Mouse (Mus musculus) liver, embryonic 12.5 days (tissue): ENCODE data around the gene Vamp1. TPM values are rescaled to one million over a fixed set of nuclear protein-coding genes. Genes with fewer than 3 reads are reported as not detected.
"Not testable (repeated sequence)": the region's sequence is repeated elsewhere in the genome, so short reads cannot be mapped to it uniquely, and the experiment has no call there.

Source experiments
- ATAC-seq: fragments of 200-750 bp; cut with Nextera tagmentation; 2 replicates; pipeline ENCODE4 v1.8.0; 2017; ENCODE audit warnings: moderate number of reproducible peaks, mild to moderate bottlenecking, moderate library complexity
- H3K27ac ChIP-seq: fragments of 300-500 bp; sonication (generic); 2 replicates; pipeline ENCODE4 v1.5.1; 2016; ENCODE audit warnings: mild to moderate bottlenecking
- H3K27me3 ChIP-seq: fragments of 300-500 bp; sonication (generic); replicated peaks from 2 replicates; pipeline ENCODE4 v1.6.1; 2016; ENCODE audit warnings: mild to moderate bottlenecking, moderate library complexity
- H3K36me3 ChIP-seq: fragments of 300-500 bp; sonication (generic); 2 replicates; pipeline ENCODE4 v1.6.1; 2016; ENCODE audit warnings: mild to moderate bottlenecking, moderate library complexity
- H3K4me1 ChIP-seq: fragments of 300-500 bp; sonication (generic); 2 replicates; pipeline ENCODE4 v1.6.1; 2016
- H3K4me2 ChIP-seq: fragments of 300-500 bp; sonication (generic); 2 replicates; pipeline ENCODE4 v1.6.1; 2016; ENCODE audit warnings: mild to moderate bottlenecking, moderate library complexity
- H3K4me3 ChIP-seq: fragments of 300-500 bp; sonication (generic); 2 replicates; pipeline ENCODE4 v1.5.1; 2016; ENCODE audit warnings: mild to moderate bottlenecking, moderate library complexity
- H3K9ac ChIP-seq: fragments of 300-500 bp; sonication (generic); 2 replicates; pipeline ENCODE4 v1.6.1; 2016; ENCODE audit warnings: mild to moderate bottlenecking, moderate library complexity
- H3K9me3 ChIP-seq: fragments of 300-500 bp; sonication (generic); replicated peaks from 2 replicates; pipeline ENCODE4 v1.6.1; 2016; ENCODE audit warnings: mild to moderate bottlenecking, moderate library complexity
- WGBS: fragments of 180-500 bp; shearing (Covaris S2); methylation state at CpG from one replicate; pipeline ENCODE4 v1.1.7; 2016; ENCODE audit not compliant: insufficient replicate concordance; 5-methylcytosine and 5-hydroxymethylcytosine counted together
- polyA plus RNA-seq: library from polyadenylated mRNA; unstranded; fragments of >200 nt; fragmentation: Nextera tagmentation; extraction: Ambion mirVana; gene quantifications from 2 replicates; pipeline ENCODE4 v1.2.1, GENCODE M21; 2016

Vamp1 gene
- polyA plus RNA-seq, 1 experiment from 2014 or later: 2.3 TPM

GRCm38 (mm10) chr6:125253863-125254715 is 38.7 kb downstream of the Vamp1 start:
- Histone ChIP-seq H3K4me3 (no peak overlapping the region), H3K4me2 (no peak overlapping the region), H3K27ac (no peak overlapping the region), H3K27me3 (no peaks in the 10 kb centered on the region), H3K4me1 (no peaks in the 10 kb centered on the region; the same call in 1 of the 2 replicates), H3K9ac (no peak overlapping the region), H3K9me3 (no peaks in the 10 kb centered on the region), H3K36me3 (no peaks in the 10 kb centered on the region)
- ATAC-seq: no peak
- WGBS: 35% methylated on average over 14 of the region's 14 CpGs

DNA sequence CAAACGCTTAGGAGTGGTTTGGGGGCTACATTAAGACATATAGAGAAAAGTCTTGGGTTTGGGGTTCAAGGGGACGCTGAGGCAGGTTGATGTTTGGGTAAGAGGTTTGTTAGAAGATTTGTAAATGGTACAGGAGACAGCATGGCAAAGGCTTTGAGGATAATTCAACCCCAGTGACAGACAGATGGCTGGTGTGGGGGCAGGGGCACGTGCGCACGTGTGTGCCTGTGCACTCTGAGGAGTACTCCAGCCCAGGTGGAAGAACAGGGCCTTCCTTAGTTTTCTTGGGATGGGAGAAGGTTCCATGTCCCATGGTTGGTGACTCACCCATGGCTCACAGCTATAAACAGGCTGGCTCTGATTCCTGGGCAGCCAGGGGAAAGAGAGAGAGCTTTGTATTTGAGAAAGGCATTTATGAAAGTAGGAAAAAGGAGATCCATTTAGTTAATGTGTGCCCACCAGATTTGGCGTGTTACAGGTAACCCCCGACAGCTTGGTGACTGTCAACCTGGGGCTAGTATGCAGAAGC is 40.2 kb downstream of the Vamp1 start:
- Histone ChIP-seq H3K9me3 (no peaks in the 10 kb centered on the region), H3K27me3 (no peaks in the 10 kb centered on the region), H3K9ac (no peak overlapping the region)

DNA sequence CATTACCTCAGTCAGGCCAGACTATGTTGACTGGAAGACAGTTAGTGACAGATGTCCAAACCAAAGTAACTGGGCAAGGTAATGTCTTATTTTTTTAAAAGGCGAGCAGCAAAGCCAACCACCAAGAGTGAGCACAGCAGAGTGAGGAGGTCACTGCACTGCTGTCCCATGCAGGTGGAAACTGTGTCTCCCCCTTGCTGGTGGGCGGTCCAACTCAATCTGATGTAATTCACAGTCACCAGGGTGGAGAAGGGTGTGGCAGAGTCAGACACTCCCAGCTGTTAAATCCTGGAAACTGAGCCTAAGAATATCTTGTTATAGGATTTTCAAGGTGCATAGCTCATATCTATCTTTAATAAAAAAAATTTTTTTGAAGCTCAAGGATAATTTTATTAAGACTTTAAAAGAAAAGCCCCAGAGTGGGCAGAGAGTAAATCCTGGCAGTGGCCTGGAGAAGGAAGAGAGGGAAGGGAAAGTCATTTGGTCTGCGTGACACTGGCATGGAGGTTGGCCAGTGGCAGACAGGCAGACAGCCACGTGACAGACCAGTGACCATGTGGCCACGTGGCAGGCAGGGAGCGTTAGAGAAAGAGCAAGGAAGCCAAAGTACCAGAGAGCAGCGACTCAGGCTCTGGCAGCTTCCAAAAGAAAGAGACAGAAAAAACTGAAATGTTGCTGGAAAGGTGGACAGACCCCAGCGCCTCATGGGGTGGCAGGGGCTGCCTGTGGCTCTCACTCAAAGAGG is 41.0 kb downstream of the Vamp1 start:
- Histone ChIP-seq H3K9ac (no peak overlapping the region), H3K27me3 (no peaks in the 10 kb centered on the region), H3K4me3 (no peak overlapping the region), H3K9me3 (no peaks in the 10 kb centered on the region), H3K27ac (no peak overlapping the region), H3K36me3 (no peaks in the 10 kb centered on the region), H3K4me2 (no peak overlapping the region), H3K4me1 (no peaks in the 10 kb centered on the region; the same call in 1 of the 2 replicates)
- 64% methylated on average over 8 of the region's 8 CpGs for WGBS
- ATAC-seq: no peak

More for the DNA sequence above, 40.2 kb downstream of the Vamp1 start:
- Histone ChIP-seq H3K27ac (no peak overlapping the region), H3K4me2 (no peak overlapping the region), H3K4me3 (no peak overlapping the region), H3K36me3 (no peaks in the 10 kb centered on the region), H3K4me1 (no peaks in the 10 kb centered on the region; the same call in 1 of the 2 replicates)
- WGBS: 76% methylated on average over 7 of the region's 7 CpGs
- no peak for ATAC-seq

DNA sequence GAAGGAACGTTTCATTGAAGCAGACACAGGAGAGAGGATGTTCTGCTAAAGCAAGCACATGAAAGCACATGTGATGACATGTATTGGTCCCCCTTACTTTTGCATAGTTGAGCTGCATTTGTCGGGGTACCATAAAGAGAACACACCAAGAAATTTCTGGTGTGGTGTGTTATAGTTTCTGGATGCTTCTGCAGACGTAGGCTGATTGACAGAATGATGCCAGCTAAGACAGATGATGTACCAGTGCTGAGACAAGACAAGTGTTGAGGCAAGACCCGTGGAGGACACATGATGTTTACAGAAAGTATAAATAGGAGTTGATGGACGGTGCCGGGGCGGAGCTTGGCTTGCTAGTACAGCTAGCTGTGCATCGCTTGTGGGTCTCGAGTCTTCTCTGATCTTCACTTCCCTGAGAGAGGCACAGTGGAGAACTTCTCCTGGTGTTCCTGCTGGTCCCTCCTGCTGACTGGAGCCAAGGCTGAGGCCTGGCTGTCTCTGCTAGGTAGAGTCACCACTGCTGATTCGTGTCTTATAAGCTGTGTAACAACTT is 44.7 kb downstream of the Vamp1 start:
- Histone ChIP-seq H3K9ac (no peak overlapping the region), H3K36me3 (no peaks in the 10 kb centered on the region), H3K27ac (no peak overlapping the region), H3K9me3 (no peaks in the 10 kb centered on the region), H3K4me2 (no peak overlapping the region), H3K4me1 (no peaks in the 10 kb centered on the region), H3K4me3 (no peak overlapping the region), H3K27me3 (no peaks in the 10 kb centered on the region; the same call in 1 of the 2 replicates)
- ATAC-seq: no peak
- 66% methylated on average over 10 of the region's 10 CpGs for WGBS

- Histone ChIP-seq H3K9me3 (no peaks in the 10 kb centered on the region), H3K27ac (no peak overlapping the region), H3K4me1 (no peaks in the 10 kb centered on the region), H3K9ac (no peak overlapping the region), H3K4me3 (no peak overlapping the region), H3K36me3 (no peaks in the 10 kb centered on the region), H3K4me2 (no peak overlapping the region), H3K27me3 (peaks cover 3% of the 10 kb centered on the region; the same call in 1 of the 2 replicates)
- 80% methylated on average over 9 of the region's 9 CpGs for WGBS
- ATAC-seq: no peak
These were observed 48.9 kb downstream of the Vamp1 start for GRCm38 (mm10) chr6:125264219-125264618.

DNA sequence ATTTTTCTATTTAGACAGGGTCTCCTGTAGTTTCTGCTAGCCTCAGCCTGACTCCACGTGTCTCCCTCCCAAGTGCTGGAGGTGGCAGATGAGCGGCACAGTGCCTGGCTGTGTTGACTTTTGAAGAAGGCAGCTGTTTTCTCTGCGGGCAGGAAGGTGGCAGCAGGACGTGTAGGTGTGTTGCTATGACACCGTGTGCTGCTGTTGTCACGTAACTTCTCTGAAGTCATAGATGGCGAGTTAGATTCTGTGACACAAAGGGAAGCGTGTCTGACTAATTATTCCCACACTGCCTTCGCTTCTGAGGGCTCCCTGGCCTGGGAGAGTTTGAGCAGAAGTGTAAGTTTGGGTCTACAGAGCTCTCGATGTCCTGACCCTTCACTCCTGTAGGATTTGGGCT is 49.9 kb downstream of the Vamp1 start:
- no peak overlapping the region for H3K4me3 ChIP-seq
- H3K9me3 ChIP-seq: no peaks in the 10 kb centered on the region
- H3K27ac ChIP-seq: no peak overlapping the region
- 49% methylated on average over 10 of the region's 10 CpGs for WGBS
- H3K27me3 ChIP-seq: peaks cover 3% of the 10 kb centered on the region; the same call in 1 of the 2 replicates
- H3K9ac ChIP-seq: no peak overlapping the region
- H3K4me2 ChIP-seq: no peak overlapping the region
- ATAC-seq: no peak
- no peaks in the 10 kb centered on the region for H3K4me1 ChIP-seq
- H3K36me3 ChIP-seq: no peaks in the 10 kb centered on the region

DNA sequence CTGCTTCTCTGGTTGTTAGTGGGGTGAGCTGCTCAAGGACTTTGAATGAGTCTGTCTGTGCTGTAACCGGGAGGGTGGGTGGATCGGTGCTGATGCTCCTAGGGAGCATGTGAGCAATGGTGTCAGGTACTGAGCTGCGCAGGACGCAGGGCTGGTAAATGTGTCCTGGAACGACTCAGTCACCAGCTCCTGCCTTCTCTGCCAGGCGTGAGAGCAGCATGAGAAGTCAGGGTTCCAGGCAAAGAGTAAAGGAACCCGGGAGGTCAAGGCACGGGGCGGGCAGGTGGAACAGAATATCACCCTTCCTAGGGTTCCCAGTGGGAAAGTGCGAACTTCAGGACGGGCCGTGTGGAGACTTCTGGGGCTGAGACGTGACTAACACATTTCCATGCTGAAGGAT is 50.7 kb downstream of the Vamp1 start:
- Histone ChIP-seq H3K4me3 (no peak overlapping the region), H3K4me2 (no peak overlapping the region), H3K27ac (no peak overlapping the region), H3K4me1 (peaks cover 8% of the 10 kb centered on the region; the same call in 1 of the 2 replicates), H3K9me3 (no peaks in the 10 kb centered on the region), H3K27me3 (peaks cover 8% of the 10 kb centered on the region; the same call in 1 of the 2 replicates), H3K36me3 (no peaks in the 10 kb centered on the region), H3K9ac (no peak overlapping the region)
- 65% methylated on average over 13 of the region's 13 CpGs for WGBS
- no peak for ATAC-seq

DNA sequence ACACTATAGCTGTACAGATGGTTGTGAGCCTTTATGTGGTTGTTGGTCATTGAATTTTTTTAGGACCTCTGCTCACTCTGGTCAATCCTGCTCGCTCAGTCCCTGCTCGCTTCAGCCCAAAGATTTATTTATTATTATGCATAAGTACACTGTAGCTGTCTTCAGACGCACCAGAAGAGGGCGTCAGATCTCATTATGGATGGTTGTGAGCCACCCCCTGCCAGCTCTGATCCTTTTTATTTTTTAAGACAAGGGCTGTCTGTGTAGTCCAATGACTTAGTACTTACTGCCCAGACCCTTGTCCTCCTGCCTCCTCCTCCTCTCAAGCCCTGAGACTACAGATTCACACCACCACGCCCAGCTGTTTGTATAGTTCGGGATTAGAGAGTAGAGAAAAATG is 51.2 kb downstream of the Vamp1 start:
- WGBS: 53% methylated on average over 6 of the region's 6 CpGs
- peaks cover 11% of the 10 kb centered on the region for H3K4me1 ChIP-seq
- H3K27me3 ChIP-seq, H3K27ac ChIP-seq, ATAC-seq, H3K36me3 ChIP-seq, H3K9ac ChIP-seq, H3K9me3 ChIP-seq, H3K4me2 ChIP-seq, H3K4me3 ChIP-seq: not testable (repeated sequence)

DNA sequence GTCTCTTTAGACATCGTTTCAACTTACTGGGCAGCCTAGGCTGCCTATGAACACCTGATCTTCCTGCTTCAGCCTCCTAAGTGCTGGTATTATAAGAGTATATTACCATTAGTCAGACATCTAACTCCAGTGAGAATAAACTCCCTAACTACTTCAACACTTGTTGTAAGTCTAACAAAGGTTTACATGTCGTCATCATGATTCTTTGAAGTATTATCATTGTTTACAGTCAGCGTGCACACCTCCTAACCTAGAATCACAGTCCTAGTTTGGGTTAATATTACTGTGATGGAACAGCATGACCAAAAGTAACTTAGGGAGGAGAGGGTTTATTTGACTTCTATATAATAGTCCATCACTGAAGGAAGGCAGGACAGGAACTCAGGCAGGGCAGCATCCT is 52.1 kb downstream of the Vamp1 start:
- Histone ChIP-seq H3K9me3 (no peaks in the 10 kb centered on the region), H3K4me1 (peaks cover 19% of the 10 kb centered on the region), H3K36me3 (no peaks in the 10 kb centered on the region), H3K27ac (no peak overlapping the region), H3K4me3 (no peak overlapping the region), H3K27me3 (peaks cover 8% of the 10 kb centered on the region; the same call in 1 of the 2 replicates), H3K9ac (no peak overlapping the region), H3K4me2 (no peak overlapping the region)
- ATAC-seq: no peak
- 70% methylated on average over 3 of the region's 3 CpGs for WGBS

GRCm38 (mm10) chr6:125268799-125269198 is 53.4 kb downstream of the Vamp1 start:
- H3K4me3 ChIP-seq: no peak overlapping the region
- 56% methylated on average over 6 of the region's 6 CpGs for WGBS
- peaks cover 8% of the 10 kb centered on the region; the same call in 1 of the 2 replicates for H3K27me3 ChIP-seq
- H3K36me3 ChIP-seq: no peaks in the 10 kb centered on the region
- H3K4me2 ChIP-seq: no peak overlapping the region
- H3K9me3 ChIP-seq: no peaks in the 10 kb centered on the region
- no peak for ATAC-seq
- no peak overlapping the region for H3K27ac ChIP-seq
- peaks cover 19% of the 10 kb centered on the region for H3K4me1 ChIP-seq
- H3K9ac ChIP-seq: no peak overlapping the region

DNA sequence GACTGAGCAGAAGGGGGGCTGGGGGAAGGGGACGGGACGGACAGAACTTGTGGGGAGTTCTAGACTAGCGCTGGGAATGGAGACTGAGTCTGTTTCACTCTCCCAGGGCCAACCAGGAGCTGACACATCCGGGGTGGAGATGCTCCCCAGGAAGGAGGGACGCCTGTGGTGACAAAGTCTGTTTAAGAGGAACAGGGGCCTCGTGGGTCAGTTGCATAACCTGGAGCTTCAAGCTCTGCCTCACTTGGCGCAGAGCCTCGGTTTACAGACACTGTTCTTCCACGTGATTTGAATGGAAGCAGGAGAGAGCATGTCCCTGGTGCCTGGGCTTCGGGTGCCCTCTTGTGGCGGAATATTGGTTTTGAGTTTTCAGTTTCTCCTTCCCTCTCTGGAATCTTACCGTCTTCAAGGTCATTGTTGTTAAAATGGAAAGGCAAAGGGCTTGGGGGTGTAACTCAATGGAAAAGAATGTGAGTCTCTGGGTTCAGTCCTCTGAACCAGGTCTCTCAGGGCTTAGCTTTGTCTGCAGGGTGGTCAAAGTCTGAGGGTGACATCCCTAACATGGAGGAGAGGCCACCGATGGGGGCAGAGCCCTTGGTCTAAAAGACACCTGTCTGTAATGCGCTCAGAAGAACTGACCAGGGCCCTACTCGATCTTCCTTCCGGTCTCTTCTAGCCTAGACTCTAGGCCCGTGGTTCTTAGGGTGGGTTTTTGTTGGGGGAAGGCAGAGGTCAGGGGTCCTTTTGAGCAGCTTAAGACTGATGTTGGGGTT is 56.3 kb downstream of the Vamp1 start:
- ATAC-seq: peak; percentile 72
- 0 out of 2 replicates have a peak, but pooled peaks cover 8% of the 10 kb centered on the region for H3K27me3 ChIP-seq
- 12% methylated on average over 17 of the region's 17 CpGs for WGBS
- no peaks in the 10 kb centered on the region for H3K36me3 ChIP-seq
- H3K9me3 ChIP-seq: no peaks in the 10 kb centered on the region
- H3K9ac ChIP-seq: no peak overlapping the region
- no peak overlapping the region for H3K27ac ChIP-seq
- H3K4me2 ChIP-seq: peak overlapping the region; percentile 48
- no peak overlapping the region for H3K4me3 ChIP-seq
- peaks cover 19% of the 10 kb centered on the region for H3K4me1 ChIP-seq
